Mouse (Mus musculus) embryonic facial prominence, embryonic 14.5 days (tissue): Measurements from ENCODE around the gene Rarres2. TPM values are rescaled to one million over a fixed set of nuclear protein-coding genes. Genes with fewer than 3 reads are reported as not detected.

Experiments
- ATAC-seq: fragments of 200-750 bp; cut with Nextera tagmentation; 2 replicates; pipeline ENCODE4 v1.8.0; 2017; ENCODE audit warnings: low read depth, moderate number of reproducible peaks, moderate TSS enrichment
- DNase-seq: peaks from one replicate; pipeline ENCODE4 v3.0.0-alpha.2; 2015; ENCODE audit warnings: low spot score
- H3K27ac ChIP-seq: fragments of 300-500 bp; sonication (generic); replicated peaks from 2 replicates; pipeline ENCODE4 v1.5.1; 2014; ENCODE audit warnings: low read depth, mild to moderate bottlenecking, low read length, moderate library complexity
- H3K27me3 ChIP-seq: fragments of 300-500 bp; sonication (generic); replicated peaks from 2 replicates; pipeline ENCODE4 v1.6.1; 2014; ENCODE audit warnings: low read length; ENCODE audit not compliant: control insufficient read depth, insufficient read depth
- H3K36me3 ChIP-seq: fragments of 300-500 bp; sonication (generic); 2 replicates; pipeline ENCODE4 v1.6.1; 2014; ENCODE audit warnings: low read length, mixed read lengths; ENCODE audit not compliant: control insufficient read depth, insufficient read depth
- H3K4me1 ChIP-seq: fragments of 300-500 bp; sonication (generic); 2 replicates; pipeline ENCODE4 v1.6.1; 2014; ENCODE audit warnings: antibody characterized with exemption, low read length; ENCODE audit not compliant: control insufficient read depth, insufficient read depth
- H3K4me2 ChIP-seq: fragments of 300-500 bp; sonication (generic); 2 replicates; pipeline ENCODE4 v1.6.1; 2014; ENCODE audit warnings: low read depth, mild to moderate bottlenecking, low read length, moderate library complexity, mixed read lengths
- H3K4me3 ChIP-seq: fragments of 300-500 bp; sonication (generic); 2 replicates; pipeline ENCODE4 v1.5.1; 2014; ENCODE audit warnings: low read depth, mild to moderate bottlenecking, low read length
- H3K9ac ChIP-seq: fragments of 300-500 bp; sonication (generic); 2 replicates; pipeline ENCODE4 v1.6.1; 2014; ENCODE audit warnings: low read depth, mild to moderate bottlenecking, low read length, moderate library complexity, mixed read lengths
- H3K9me3 ChIP-seq: fragments of 300-500 bp; sonication (generic); 2 replicates; pipeline ENCODE4 v1.6.1; 2016; ENCODE audit warnings: low read length; ENCODE audit not compliant: control insufficient read depth
- WGBS: fragments of 180-500 bp; shearing (Covaris S2); extraction: QIAGEN DNeasy Blood & Tissue Kit; methylation state at CpG from one replicate; pipeline ENCODE4 v1.1.7; 2014; 5-methylcytosine and 5-hydroxymethylcytosine counted together
- polyA plus RNA-seq: library from polyadenylated mRNA; unstranded; fragments of >200 nt; fragmentation: Nextera tagmentation; extraction: Ambion mirVana; gene quantifications from 2 replicates; pipeline ENCODE4 v1.2.1, GENCODE M21; 2014

Gene Rarres2
- polyA plus RNA-seq, 1 experiment from 2014 or later = 29.1 TPM

DNA sequence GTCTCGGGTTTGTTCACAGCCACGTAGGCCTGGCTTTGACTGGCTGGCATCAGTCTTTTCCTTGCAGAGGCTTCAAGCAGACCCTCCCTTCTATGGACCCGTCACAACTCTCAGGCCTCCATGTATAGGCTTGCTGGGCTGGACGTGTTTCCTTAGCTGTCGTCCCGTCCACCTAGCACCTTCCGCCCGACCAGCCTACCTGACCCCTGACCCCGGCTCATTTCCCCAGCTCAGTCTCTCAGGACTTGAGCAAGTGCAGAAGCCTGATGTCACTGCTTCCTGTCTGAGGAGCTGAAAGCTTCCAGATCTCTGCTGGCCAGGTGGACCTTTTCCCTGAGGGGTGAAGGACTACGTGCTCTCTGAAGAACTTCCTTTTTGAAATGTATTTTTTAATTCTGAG is 691 bp upstream of the Rarres2 start:
- no peak overlapping the region for H3K9ac ChIP-seq
- 32% methylated on average over 10 of the region's 10 CpGs for WGBS
- no peak overlapping the region for H3K27ac ChIP-seq
- no peaks in the 10 kb centered on the region for H3K36me3 ChIP-seq
- H3K4me1 ChIP-seq = peaks cover 10% of the 10 kb centered on the region
- H3K4me2 ChIP-seq = no peak overlapping the region
- H3K27me3 ChIP-seq = no peaks in the 10 kb centered on the region
- DNase-seq (peak; percentile 33), ATAC-seq (no peak; the same call in 1 of the 2 replicates)
- no peak overlapping the region for H3K4me3 ChIP-seq
- no peaks in the 10 kb centered on the region for H3K9me3 ChIP-seq

DNA sequence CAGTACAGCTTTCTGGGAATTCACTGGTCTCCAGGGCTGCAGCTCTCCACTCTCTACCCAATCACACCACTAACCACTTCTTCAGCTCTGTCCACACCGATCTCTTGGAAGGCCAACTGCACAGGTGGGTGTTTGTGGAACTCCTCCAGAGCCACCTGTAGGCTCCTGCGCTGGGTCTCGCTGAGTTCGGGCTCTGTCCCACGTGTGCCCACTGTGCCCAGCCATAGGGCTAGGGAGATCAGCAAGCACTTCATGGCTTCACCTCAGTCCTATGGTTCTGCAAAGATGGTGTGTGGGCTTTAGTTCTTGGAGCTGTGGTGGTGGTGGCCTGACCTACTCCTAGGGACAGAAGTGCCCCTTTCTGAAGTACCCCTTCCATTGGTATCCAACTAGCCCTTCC is 575 bp downstream of the Rarres2 start:
- no peak overlapping the region for H3K4me3 ChIP-seq
- H3K9me3 ChIP-seq = no peaks in the 10 kb centered on the region
- peak overlapping the region; percentile 46 for H3K27ac ChIP-seq
- no peaks in the 10 kb centered on the region for H3K36me3 ChIP-seq
- H3K9ac ChIP-seq = no peak overlapping the region
- H3K4me2 ChIP-seq = no peak overlapping the region
- H3K27me3 ChIP-seq = no peaks in the 10 kb centered on the region
- ATAC-seq = no peak
- WGBS = 92% methylated on average over 5 of the region's 5 CpGs
- DNase-seq = no peak
- peaks cover 10% of the 10 kb centered on the region for H3K4me1 ChIP-seq

DNA sequence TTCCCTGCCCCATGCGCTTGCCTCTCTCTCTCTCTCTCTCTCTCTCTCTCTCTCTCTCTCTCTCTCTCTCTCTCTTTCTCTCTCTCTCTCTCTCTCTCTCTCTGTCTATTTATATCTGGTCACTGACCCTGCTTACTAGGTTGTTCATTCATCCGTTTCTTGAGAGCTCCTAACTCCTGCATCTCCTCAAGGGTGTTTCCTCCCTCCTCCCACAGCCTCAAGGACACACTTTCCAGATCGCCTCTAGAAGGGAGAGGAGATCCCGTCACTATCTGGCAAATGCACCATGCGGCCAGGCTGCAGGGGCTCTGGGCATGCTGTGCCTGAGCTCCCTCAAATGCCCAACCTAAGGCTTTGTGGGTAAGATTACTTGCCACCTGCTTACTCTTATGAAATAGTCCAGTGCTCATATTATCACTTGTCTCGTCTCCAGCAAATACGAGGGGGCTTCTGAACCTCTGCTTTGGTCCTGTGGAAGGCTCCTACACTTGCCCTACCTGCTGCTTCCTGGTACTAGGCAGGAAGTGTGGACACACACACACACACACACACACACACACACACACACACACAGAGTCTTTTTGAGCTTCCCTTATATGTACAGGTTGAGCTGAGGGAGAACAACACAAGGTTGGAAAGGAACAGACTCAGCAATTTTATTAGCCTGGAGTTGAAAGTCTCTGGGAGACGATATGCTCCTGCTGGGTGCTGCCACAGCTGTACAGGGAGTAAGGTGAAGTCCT is 3.4 kb downstream of the Rarres2 start:
- Histone ChIP-seq H3K27me3 (no peaks in the 10 kb centered on the region), H3K4me1 (peaks cover 16% of the 10 kb centered on the region), H3K4me2 (no peak overlapping the region), H3K9me3 (no peaks in the 10 kb centered on the region), H3K4me3 (no peak overlapping the region), H3K27ac (no peak overlapping the region), H3K36me3 (0 out of 2 replicates have a peak, but pooled peaks cover 9% of the 10 kb centered on the region), H3K9ac (no peak overlapping the region)
- DNase-seq (no peak), ATAC-seq (no peak)
- 75% methylated on average over 8 of the region's 8 CpGs for WGBS

DNA sequence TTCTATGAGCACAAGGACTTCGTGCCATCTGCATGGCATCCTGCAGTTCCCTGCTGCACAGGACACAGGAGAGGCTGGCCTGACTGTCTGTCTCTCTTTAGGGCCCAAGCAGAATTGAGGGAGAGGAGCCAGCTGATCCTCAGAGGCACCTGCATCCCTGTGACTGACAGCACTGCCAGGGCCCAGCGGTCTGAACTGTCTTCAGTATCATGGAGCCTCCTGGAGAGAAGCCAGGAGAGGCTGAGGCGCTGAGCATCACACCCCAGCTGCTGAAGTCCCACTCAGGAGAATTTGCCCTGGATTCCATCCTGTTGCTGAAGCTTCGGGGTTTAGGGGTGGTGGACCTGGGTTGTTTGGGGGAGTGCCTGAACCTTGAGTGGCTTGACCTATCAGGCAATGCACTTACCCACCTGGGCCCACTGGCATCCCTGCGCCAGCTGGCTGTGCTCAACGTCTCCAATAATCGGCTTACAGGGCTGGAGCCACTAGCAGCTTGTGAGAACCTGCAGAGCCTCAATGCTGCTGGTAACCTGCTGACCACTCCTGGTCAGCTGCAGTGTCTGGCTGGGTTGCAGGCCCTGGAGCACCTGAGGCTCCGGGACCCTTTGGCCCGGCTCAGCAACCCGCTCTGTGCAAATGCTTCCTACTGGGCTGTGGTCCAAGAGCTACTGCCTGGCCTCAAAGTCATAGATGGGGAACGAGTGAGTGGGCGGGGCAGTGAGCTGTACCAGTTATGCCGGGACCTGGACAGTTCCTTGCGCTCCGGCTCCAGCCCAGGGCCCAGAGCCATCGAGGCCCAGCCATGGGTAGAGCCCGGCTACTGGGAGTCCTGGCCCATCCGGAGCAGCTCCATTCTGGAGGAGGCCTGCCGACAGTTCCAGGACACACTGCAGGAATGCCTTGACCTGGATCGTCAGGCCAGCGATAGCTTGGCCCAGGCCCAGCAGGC is 4.3 kb downstream of the Rarres2 start:
- Histone ChIP-seq H3K4me3 (no peak overlapping the region), H3K4me2 (no peak overlapping the region), H3K27ac (no peak overlapping the region), H3K27me3 (no peaks in the 10 kb centered on the region), H3K9ac (no peak overlapping the region), H3K36me3 (0 out of 2 replicates have a peak, but pooled peaks cover 10% of the 10 kb centered on the region), H3K4me1 (peaks cover 16% of the 10 kb centered on the region), H3K9me3 (no peaks in the 10 kb centered on the region)
- no peak for ATAC-seq
- WGBS = 76% methylated on average over 16 of the region's 21 CpGs
- DNase-seq = peak; percentile 38

DNA sequence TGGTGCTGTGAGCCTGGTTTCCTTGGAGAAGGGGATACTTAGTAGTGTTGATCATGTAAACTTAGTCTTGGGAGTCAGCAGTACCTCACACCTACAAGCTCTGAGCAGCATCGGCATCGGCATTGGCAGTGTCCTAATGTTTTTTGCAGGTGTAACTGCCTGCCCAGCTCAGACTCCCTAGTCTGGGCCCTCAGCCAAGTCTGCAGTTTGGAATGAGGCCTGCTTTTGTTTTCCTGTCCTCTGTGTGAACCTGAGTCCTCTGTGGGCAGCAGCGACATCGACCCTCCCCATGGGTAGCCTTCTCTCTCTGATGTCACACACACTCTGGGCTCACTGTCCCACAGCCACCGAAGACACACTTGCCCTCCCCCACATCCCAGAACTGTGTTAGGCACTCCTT is 6.3 kb downstream of the Rarres2 start:
- Histone ChIP-seq H3K4me1 (peaks cover 7% of the 10 kb centered on the region; the same call in 1 of the 2 replicates), H3K36me3 (0 out of 2 replicates have a peak, but pooled peaks cover 10% of the 10 kb centered on the region), H3K9me3 (no peaks in the 10 kb centered on the region), H3K9ac (no peak overlapping the region), H3K27me3 (no peaks in the 10 kb centered on the region), H3K4me3 (no peak overlapping the region), H3K4me2 (no peak overlapping the region), H3K27ac (no peak overlapping the region)
- ATAC-seq (peak; percentile 89), DNase-seq (peak; percentile 80)
- WGBS = 42% methylated on average over 5 of the region's 5 CpGs

DNA sequence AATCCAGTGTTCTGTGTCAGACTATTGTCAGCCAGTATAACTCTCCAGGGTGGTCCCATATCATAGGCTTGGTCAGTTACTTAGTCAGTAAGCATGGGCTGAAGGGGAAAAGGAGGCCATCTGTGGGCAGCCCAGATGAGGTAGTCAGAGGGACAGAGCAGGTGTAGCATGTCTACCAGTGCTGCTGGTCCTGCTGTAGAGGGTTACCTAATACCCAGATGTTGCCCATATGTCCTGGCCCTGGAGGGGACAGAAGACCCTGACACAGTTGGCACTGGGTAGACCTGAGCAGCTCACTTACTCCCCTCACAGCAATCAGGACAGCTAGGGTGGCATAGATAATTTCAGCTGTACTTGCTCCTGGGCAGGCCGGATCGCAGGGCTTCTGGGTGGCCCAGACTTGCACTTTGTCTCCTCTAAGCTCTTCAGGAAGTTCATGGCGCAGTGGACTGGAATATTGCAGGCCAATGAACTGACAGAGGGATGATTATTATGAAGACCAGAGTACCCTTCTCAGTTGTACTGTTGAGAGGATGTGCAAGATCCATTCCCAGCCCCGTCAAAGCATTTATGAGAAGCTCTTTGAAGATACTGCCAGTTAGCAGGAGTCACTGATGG is 6.8 kb downstream of the Rarres2 start:
- no peaks in the 10 kb centered on the region for H3K9me3 ChIP-seq
- H3K27ac ChIP-seq = no peak overlapping the region
- WGBS = 88% methylated on average over 4 of the region's 4 CpGs

DNA sequence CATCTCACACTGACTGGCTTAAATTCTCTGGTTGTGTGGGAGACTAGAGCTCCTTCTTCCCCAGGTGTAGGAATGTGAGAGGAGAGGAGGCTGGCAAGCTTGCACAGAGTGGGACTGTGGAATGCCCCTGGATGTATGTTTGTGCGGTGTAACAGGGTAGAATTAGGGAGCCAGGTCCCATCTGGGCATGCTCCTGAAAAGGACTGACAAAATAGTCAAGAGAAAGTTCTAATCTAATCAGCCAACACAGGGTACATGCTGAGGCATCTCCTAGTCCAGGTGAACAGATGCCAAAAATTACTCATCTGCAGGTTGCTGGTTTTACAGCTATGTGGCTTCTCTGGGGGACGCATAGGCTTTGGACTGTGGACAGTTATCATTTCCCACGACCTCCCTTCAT is 16.6 kb downstream of the Rarres2 start:
- peak overlapping the region; percentile 96 for H3K27ac ChIP-seq
- H3K9me3 ChIP-seq = no peaks in the 10 kb centered on the region
- whole genome bisulfite sequencing = 76% methylated on average over 3 of the region's 3 CpGs
- 0 out of 2 replicates have a peak, but pooled peaks cover 5% of the 10 kb centered on the region for H3K36me3 ChIP-seq
- H3K27me3 ChIP-seq = no peaks in the 10 kb centered on the region
- DNase-seq (no peak), ATAC-seq (no peak)
- peak overlapping the region; percentile 79; the same call in 1 of the 2 replicates for H3K4me2 ChIP-seq
- no peak overlapping the region for H3K4me3 ChIP-seq
- 0 out of 2 replicates have a peak overlapping the region, but pooled peaks have one; percentile 72 for H3K9ac ChIP-seq
- peaks cover 13% of the 10 kb centered on the region; the same call in 1 of the 2 replicates for H3K4me1 ChIP-seq

More for the DNA sequence above, 6.8 kb downstream of the Rarres2 start:
- H3K4me1 ChIP-seq = peaks cover 7% of the 10 kb centered on the region; the same call in 1 of the 2 replicates
- no peak for ATAC-seq
- no peak for DNase-seq
- no peak overlapping the region for H3K4me2 ChIP-seq
- H3K27me3 ChIP-seq = no peaks in the 10 kb centered on the region
- H3K36me3 ChIP-seq = 0 out of 2 replicates have a peak, but pooled peaks cover 10% of the 10 kb centered on the region
- H3K4me3 ChIP-seq = no peak overlapping the region
- no peak overlapping the region for H3K9ac ChIP-seq
